Mouse (Mus musculus): ENCODE results near the gene Fbln1.
A peak's percentile ranks its signal among the peaks of the same experiment; 100 is the strongest.

Gene Fbln1

GRCm38 (mm10) chr15:85238821-85239745 lies 33.3 kb downstream of the Fbln1 start:
- DNase-seq, result no peak

DNA sequence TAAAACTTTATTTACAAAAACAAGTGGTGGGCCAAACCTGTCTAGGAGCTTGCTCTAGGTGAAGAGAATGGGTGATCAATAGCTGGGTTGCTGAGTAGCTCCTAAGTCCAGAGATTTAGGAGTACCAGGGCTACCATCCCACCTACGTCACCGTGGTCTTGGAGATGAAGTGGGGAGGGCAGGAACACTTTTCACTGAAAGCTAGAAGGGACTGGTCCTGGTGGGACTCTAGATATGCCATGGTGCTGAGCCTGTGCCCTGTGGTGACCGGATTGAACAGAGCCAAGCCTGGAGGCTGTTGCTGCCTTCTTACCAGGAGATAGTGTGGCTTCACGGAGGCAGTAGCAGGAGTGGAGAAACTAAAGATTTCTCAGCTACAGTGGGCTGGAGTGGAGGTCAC lies 34.3 kb downstream of the Fbln1 start:
- DNase-seq, result no peak

DNA sequence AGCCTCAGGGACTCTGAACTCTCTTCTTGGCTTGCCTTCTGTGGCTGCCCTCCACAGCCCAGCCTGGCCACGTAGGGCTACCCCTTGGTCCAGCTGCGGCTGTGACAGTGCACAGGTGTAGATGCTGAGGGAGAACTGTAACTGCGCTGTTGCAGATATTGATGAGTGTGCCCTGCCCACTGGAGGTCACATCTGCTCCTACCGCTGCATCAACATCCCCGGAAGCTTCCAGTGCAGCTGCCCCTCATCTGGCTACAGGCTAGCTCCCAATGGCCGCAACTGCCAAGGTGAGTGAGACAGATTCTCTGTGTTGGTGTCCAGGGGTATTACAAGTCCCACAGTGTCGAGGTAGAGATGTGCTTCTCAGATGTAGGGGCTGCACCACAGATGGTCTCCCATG lies 36.1 kb downstream of the Fbln1 start:
- DNase-seq, result no peak

DNA sequence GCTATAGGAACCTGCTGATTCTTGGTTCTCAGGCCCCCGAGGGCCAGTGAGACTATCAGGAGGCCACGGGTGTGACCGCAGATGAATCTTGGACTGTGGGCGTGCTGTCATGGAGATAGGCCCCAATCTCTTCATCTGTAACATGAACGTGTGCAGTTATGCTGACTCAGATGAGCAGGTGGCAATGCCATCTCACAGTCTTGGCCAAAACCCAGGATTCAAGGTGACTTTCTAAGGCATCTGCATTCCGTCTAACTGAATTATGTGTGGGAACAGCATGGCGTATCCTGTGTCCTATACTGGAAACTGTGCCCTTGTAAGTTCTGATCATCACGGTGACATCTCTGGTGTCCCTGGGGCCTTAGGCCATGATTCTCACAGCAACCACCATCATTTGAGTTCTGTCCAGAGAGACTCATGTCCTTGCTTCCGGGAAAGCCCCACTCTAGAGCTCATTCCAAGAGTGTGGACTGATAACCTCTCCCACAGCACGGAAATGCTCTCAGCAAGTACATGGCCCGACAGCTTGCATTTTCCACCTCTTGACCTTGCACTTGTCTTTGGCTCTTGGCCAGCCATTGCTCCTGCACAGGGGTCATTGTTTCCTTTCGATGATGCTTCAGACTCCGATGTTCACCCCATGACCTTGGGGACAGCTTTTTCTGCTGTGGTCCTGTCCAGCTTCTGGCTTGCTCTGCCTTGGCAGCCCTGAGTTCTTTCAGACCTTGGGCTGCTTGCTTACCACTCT lies 38.8 kb downstream of the Fbln1 start:
- DNase-seq, result no peak

- no peak for DNase-seq
Measured at GRCm38 (mm10) chr15:85245241-85246010, 39.7 kb downstream of the Fbln1 start.

GRCm38 (mm10) chr15:85246016-85246415 lies 40.3 kb downstream of the Fbln1 start:
- DNase-seq, result no peak

- no peak for DNase-seq
Measured at GRCm38 (mm10) chr15:85246936-85247335, 41.2 kb downstream of the Fbln1 start.

- no peak for DNase-seq
Measured at GRCm38 (mm10) chr15:85248311-85248710, 42.6 kb downstream of the Fbln1 start.

DNA sequence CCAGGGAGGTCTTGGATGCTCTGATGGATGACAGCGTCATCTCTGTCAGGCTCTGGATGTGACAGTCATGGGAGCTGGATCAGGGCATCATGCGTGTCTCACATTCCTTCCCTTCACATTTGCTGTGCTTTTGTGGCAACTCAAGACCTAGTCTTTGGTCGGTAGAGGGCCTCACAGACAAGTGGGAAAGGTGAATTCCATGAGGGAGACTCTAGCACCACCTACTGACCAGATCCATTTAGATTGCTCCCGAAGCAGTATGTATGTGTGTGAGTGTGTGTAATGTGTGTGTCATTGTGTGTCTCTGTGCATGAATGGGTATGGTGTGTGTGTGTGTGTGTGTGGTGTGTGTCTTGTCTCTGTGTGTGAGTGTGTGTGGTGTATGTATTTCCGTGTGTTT lies 43.5 kb downstream of the Fbln1 start:
- DNase-seq, result peak; percentile 12

DNA sequence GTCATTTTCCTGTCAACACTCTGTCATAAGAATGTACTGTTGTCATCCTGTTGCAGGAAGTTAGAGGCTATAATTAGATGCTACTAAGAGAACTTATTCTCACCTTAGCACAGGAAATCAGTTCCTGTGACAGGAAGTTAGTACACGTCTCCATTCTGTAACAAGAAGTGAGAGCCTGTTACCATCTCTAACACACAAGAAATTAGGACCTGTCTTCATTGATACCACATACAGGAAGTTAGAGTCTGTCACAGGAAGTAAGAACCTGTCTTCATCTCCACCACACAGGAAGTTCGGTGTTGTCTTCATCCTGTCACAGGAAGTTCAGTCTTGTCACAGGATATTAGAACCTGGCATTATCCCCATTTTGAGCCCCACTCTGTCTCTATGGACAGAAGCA lies 44.7 kb downstream of the Fbln1 start:
- no peak for DNase-seq

GRCm38 (mm10) chr15:85252476-85252875 lies 46.7 kb downstream of the Fbln1 start:
- no peak for DNase-seq

GRCm38 (mm10) chr15:85257775-85258429 lies 52.2 kb downstream of the Fbln1 start:
- no peak for DNase-seq

DNA sequence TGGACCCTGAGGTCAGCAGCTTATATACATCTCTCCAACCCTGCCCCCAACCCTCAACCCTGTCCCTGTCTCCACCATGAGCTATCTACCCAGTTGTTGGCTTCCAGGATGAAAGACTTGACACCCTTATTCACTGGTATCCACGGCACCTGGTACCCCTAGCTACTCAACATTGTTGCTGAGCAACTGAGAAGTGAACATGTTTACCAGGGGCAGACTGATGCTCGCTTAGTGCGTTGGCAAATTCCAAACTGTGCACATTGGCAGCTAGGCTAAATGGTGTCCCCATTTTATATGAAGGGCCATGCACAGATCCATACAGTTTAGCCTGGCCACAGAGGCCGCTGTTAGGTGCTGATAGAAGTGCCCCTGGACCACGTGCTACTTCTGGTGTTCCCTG lies 57.1 kb downstream of the Fbln1 start:
- no peak for DNase-seq

DNA sequence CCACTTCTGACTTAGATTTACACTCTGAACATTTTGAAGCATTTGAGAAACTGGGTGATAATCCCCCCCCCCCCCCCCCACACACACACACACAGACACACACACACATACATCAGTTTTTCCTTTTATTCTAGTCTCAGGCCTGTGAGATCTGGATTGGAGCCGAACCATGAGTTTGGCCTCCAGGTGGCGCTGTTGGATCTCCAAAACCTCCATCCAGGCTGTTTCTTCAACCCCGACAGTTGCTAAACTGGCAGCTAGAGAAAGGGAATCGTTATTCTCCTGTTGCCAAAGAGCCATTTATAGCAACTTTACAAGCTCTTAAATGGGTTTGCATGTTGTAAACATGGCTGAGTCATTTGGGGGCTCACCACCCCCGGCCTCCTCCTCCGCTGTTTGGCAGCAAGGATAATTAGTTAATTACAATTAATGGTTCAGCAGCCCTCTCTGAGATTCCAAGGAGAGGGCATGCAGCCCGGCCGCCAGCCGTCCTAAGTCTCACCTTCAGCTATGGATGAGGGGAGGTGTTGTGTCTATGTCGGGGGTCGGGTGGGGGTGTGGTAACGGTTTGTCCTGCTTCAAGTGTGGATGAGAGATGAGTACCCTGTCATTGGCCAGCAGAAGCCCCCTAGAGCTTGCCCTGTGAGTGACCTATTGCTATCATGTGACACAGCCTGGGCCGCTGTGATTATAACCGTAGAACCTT lies 61.1 kb downstream of the Fbln1 start:
- DNase-seq, result peak; percentile 67

DNA sequence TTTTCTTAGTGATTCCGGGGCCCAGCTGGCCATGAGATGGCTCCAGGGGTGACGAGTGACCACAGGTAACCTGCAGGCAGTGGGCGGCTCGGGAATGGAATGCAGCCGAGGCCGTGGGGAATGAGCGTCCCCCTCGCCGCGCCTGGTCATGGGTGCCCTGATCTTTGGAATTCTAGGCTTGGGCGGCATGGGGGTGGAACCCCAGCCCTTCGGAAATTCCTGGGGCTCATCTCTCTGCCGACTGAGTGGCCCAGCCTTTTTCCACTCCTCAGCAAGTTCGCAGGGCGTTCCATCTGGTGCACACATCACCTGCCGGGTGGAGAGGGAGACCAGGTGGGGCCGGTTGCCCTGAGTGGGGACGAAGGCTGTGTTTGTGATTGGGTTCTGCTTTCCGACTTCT lies 62.1 kb downstream of the Fbln1 start:
- DNase-seq, result no peak

GRCm38 (mm10) chr15:85272988-85273387 lies 67.2 kb downstream of the Fbln1 start:
- no peak for DNase-seq

DNA sequence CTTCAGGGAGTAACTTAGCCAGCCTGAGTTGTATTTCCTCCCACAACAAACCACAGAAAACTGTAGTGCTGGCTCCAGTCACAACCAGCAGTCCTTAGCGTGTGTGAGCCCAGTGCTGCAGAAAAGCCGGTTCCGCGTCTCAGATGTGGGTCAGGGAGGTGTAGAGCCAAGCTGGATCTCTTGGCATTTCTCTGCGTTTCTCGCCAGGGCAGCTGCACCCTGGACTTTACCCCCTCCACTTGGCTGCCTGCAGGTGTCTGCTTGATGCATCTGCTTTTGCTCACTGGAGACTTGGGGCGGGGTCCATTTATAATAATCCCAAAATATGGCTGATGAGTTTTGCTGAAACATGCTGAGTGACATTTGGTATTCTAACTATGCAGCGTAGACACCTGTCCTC lies 71.5 kb downstream of the Fbln1 start:
- no peak for DNase-seq

DNA sequence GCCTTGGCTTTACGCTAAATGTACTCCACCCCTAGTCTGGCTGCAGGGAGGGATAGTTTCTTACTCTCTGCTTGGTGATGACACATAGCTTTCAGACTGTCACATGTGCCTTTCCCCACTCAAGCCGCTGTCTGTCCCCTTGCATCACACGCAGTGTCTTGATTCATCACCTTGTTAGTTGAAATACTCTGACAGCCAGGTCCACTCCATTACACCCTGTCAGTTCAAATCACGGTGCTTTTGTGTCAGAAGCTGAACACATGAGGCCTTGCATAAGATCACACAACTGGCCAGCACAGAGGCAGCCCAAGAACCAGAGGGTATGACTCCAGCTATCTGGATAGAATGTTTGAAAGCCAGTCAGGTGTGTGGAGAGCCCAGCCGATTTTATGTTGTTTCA lies 73.2 kb downstream of the Fbln1 start:
- no peak for DNase-seq

GRCm38 (mm10) chr15:85282021-85282420 lies 76.3 kb downstream of the Fbln1 start:
- DNase-seq, result no peak

DNA sequence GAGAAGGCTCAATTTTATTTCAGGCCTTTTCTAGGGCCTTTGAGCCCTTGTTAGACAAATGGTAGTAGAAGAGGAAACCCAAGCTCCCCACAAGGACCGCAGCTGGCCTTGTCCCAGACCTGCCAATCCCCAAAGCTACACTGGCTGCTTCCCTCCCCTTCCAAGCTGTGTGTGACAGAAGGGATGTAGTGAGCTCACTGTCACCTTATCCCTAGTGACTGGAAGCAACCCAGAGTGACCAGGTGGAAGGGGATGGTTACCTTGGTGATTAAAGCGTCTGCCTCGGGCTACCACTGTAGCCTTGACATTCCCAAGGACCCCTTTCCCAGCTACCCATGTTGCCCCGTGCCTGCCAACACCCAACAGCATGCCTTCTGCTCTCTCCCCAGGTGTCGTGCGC lies 78.9 kb downstream of the Fbln1 start:
- DNase-seq, result no peak

- DNase-seq, result no peak
Measured at GRCm38 (mm10) chr15:85294632-85295031, 88.9 kb downstream of the Fbln1 start.

GRCm38 (mm10) chr15:85295544-85295943 lies 89.8 kb downstream of the Fbln1 start:
- DNase-seq, result no peak

Measured in cerebellum, adult 11 months (tissue).